Mouse (Mus musculus): ENCODE data around the gene Ascc2. TPM values are rescaled to one million over a fixed set of nuclear protein-coding genes. Genes with fewer than 3 reads are reported as not detected.

The Ascc2 gene
- polyA plus RNA-seq, 1 experiment from 2014 or later, result 33.0 TPM

GRCm38 (mm10) chr11:4674593-4674992 lies 37.0 kb downstream of the Ascc2 start:
- Histone ChIP-seq H3K9me3 (no peaks in the 10 kb centered on the region), H3K4me3 (replicated peaks) (no peak overlapping the region), H3K36me3 (peaks cover 13% of the 10 kb centered on the region; the same call in 1 of the 2 replicates), H3K27me3 (replicated peaks) (no peaks in the 10 kb centered on the region), H3K27ac (peak overlapping the region; percentile 40), H3K9ac (no peak overlapping the region), H3K4me1 (replicated peaks) (no peaks in the 10 kb centered on the region), H3K4me2 (replicated peaks) (no peak overlapping the region)
- 88% methylated on average over 1 of the region's 1 CpGs for WGBS
- ATAC-seq, result no peak

GRCm38 (mm10) chr11:4675126-4675562 lies 37.6 kb downstream of the Ascc2 start:
- no peak overlapping the region for H3K4me3 ChIP-seq (replicated peaks)
- H3K27ac ChIP-seq, result peak overlapping the region; percentile 40; the same call in 1 of the 2 replicates
- 68% methylated on average over 6 of the region's 6 CpGs for WGBS
- H3K4me1 ChIP-seq (replicated peaks), result no peaks in the 10 kb centered on the region
- H3K27me3 ChIP-seq (replicated peaks), result no peaks in the 10 kb centered on the region
- H3K9ac ChIP-seq, result no peak overlapping the region
- ATAC-seq, result peak; percentile 77
- H3K9me3 ChIP-seq, result no peaks in the 10 kb centered on the region
- no peak overlapping the region for H3K4me2 ChIP-seq (replicated peaks)
- peaks cover 13% of the 10 kb centered on the region; the same call in 1 of the 2 replicates for H3K36me3 ChIP-seq

GRCm38 (mm10) chr11:4675693-4676092 lies 38.1 kb downstream of the Ascc2 start:
- H3K4me3 ChIP-seq (replicated peaks), result no peak overlapping the region
- no peak for ATAC-seq
- H3K9ac ChIP-seq, result no peak overlapping the region
- no peaks in the 10 kb centered on the region for H3K9me3 ChIP-seq
- no peak overlapping the region for H3K27ac ChIP-seq
- WGBS, result 92% methylated on average over 6 of the region's 6 CpGs
- no peaks in the 10 kb centered on the region for H3K27me3 ChIP-seq (replicated peaks)
- no peaks in the 10 kb centered on the region for H3K4me1 ChIP-seq (replicated peaks)
- peaks cover 10% of the 10 kb centered on the region; the same call in 1 of the 2 replicates for H3K36me3 ChIP-seq
- H3K4me2 ChIP-seq (replicated peaks), result no peak overlapping the region

- H3K9me3 ChIP-seq, result no peaks in the 10 kb centered on the region
- no peak overlapping the region for H3K4me2 ChIP-seq (replicated peaks)
- no peak overlapping the region for H3K4me3 ChIP-seq (replicated peaks)
- no peaks in the 10 kb centered on the region for H3K4me1 ChIP-seq (replicated peaks)
- no peaks in the 10 kb centered on the region for H3K27me3 ChIP-seq (replicated peaks)
- H3K27ac ChIP-seq, result no peak overlapping the region
- no peak overlapping the region for H3K9ac ChIP-seq
- WGBS, result 86% methylated on average over 7 of the region's 7 CpGs
- H3K36me3 ChIP-seq, result peaks cover 18% of the 10 kb centered on the region; the same call in 1 of the 2 replicates
- ATAC-seq, result peak; percentile 67; the same call in 1 of the 2 replicates
These were observed 39.8 kb downstream of the Ascc2 start for GRCm38 (mm10) chr11:4677250-4677872.

GRCm38 (mm10) chr11:4678700-4679440 lies 41.3 kb downstream of the Ascc2 start:
- H3K4me2 ChIP-seq (replicated peaks), result no peak overlapping the region
- no peaks in the 10 kb centered on the region for H3K4me1 ChIP-seq (replicated peaks)
- no peaks in the 10 kb centered on the region for H3K27me3 ChIP-seq (replicated peaks)
- ATAC-seq, result no peak
- H3K27ac ChIP-seq, result no peak overlapping the region
- peaks cover 19% of the 10 kb centered on the region for H3K36me3 ChIP-seq
- H3K9me3 ChIP-seq, result no peaks in the 10 kb centered on the region
- no peak overlapping the region for H3K4me3 ChIP-seq (replicated peaks)
- H3K9ac ChIP-seq, result no peak overlapping the region
- WGBS, result 75% methylated on average over 13 of the region's 13 CpGs

GRCm38 (mm10) chr11:4679441-4679832 lies 41.9 kb downstream of the Ascc2 start:
- WGBS, result 90% methylated on average over 12 of the region's 12 CpGs
- no peaks in the 10 kb centered on the region for H3K4me1 ChIP-seq (replicated peaks)
- H3K27ac ChIP-seq, result no peak overlapping the region
- no peak overlapping the region for H3K4me2 ChIP-seq (replicated peaks)
- H3K4me3 ChIP-seq (replicated peaks), result no peak overlapping the region
- H3K36me3 ChIP-seq, result peaks cover 17% of the 10 kb centered on the region
- H3K27me3 ChIP-seq (replicated peaks), result no peaks in the 10 kb centered on the region
- ATAC-seq, result no peak
- H3K9me3 ChIP-seq, result no peaks in the 10 kb centered on the region
- no peak overlapping the region for H3K9ac ChIP-seq

GRCm38 (mm10) chr11:4680126-4680525 lies 42.6 kb downstream of the Ascc2 start:
- peaks cover 17% of the 10 kb centered on the region for H3K36me3 ChIP-seq
- no peak overlapping the region for H3K27ac ChIP-seq
- no peaks in the 10 kb centered on the region for H3K4me1 ChIP-seq (replicated peaks)
- H3K9me3 ChIP-seq, result no peaks in the 10 kb centered on the region
- H3K4me2 ChIP-seq (replicated peaks), result no peak overlapping the region
- WGBS, result 43% methylated on average over 3 of the region's 3 CpGs
- H3K27me3 ChIP-seq (replicated peaks), result no peaks in the 10 kb centered on the region
- no peak for ATAC-seq
- no peak overlapping the region for H3K9ac ChIP-seq
- no peak overlapping the region for H3K4me3 ChIP-seq (replicated peaks)

GRCm38 (mm10) chr11:4683516-4683915 lies 46.0 kb downstream of the Ascc2 start:
- H3K27me3 ChIP-seq (replicated peaks), result no peaks in the 10 kb centered on the region
- no peak overlapping the region for H3K27ac ChIP-seq
- no peak overlapping the region for H3K4me3 ChIP-seq (replicated peaks)
- no peak overlapping the region for H3K9ac ChIP-seq
- no peak overlapping the region for H3K4me2 ChIP-seq (replicated peaks)
- H3K4me1 ChIP-seq (replicated peaks), result no peaks in the 10 kb centered on the region
- ATAC-seq, result no peak
- 79% methylated on average over 6 of the region's 6 CpGs for WGBS
- H3K9me3 ChIP-seq, result no peaks in the 10 kb centered on the region
- peaks cover 17% of the 10 kb centered on the region for H3K36me3 ChIP-seq

- H3K4me3 ChIP-seq (replicated peaks), result no peak overlapping the region
- no peaks in the 10 kb centered on the region for H3K9me3 ChIP-seq
- peak overlapping the region; percentile 10; the same call in 1 of the 2 replicates for H3K9ac ChIP-seq
- H3K27me3 ChIP-seq (replicated peaks), result no peaks in the 10 kb centered on the region
- no peak overlapping the region for H3K27ac ChIP-seq
- no peak for ATAC-seq
- H3K4me1 ChIP-seq (replicated peaks), result no peaks in the 10 kb centered on the region
- WGBS, result 38% methylated on average over 6 of the region's 6 CpGs
- H3K36me3 ChIP-seq, result peaks cover 17% of the 10 kb centered on the region
- H3K4me2 ChIP-seq (replicated peaks), result no peak overlapping the region
These were observed 46.6 kb downstream of the Ascc2 start for GRCm38 (mm10) chr11:4684186-4684585.

GRCm38 (mm10) chr11:4685071-4685470 lies 47.5 kb downstream of the Ascc2 start:
- WGBS, result 78% methylated on average over 4 of the region's 4 CpGs
- no peaks in the 10 kb centered on the region for H3K4me1 ChIP-seq (replicated peaks)
- ATAC-seq, result no peak

GRCm38 (mm10) chr11:4685510-4685909 lies 48.0 kb downstream of the Ascc2 start:
- Histone ChIP-seq H3K9ac (no peak overlapping the region), H3K27me3 (replicated peaks) (no peaks in the 10 kb centered on the region), H3K4me2 (replicated peaks) (no peak overlapping the region), H3K27ac (no peak overlapping the region), H3K9me3 (no peaks in the 10 kb centered on the region), H3K4me3 (replicated peaks) (no peak overlapping the region), H3K4me1 (replicated peaks) (no peaks in the 10 kb centered on the region), H3K36me3 (peaks cover 17% of the 10 kb centered on the region)
- WGBS, result 76% methylated on average over 5 of the region's 5 CpGs
- no peak for ATAC-seq

More at GRCm38 (mm10) chr11:4685071-4685470, 47.5 kb downstream of the Ascc2 start:
- no peak overlapping the region for H3K27ac ChIP-seq
- no peak overlapping the region for H3K9ac ChIP-seq
- no peaks in the 10 kb centered on the region for H3K27me3 ChIP-seq (replicated peaks)
- H3K9me3 ChIP-seq, result no peaks in the 10 kb centered on the region
- no peak overlapping the region for H3K4me2 ChIP-seq (replicated peaks)
- H3K4me3 ChIP-seq (replicated peaks), result no peak overlapping the region
- H3K36me3 ChIP-seq, result peaks cover 17% of the 10 kb centered on the region

- Histone ChIP-seq H3K4me2 (replicated peaks) (no peak overlapping the region), H3K27me3 (replicated peaks) (no peaks in the 10 kb centered on the region), H3K9me3 (no peaks in the 10 kb centered on the region), H3K9ac (no peak overlapping the region), H3K4me3 (replicated peaks) (no peak overlapping the region), H3K36me3 (peaks cover 9% of the 10 kb centered on the region), H3K4me1 (replicated peaks) (no peaks in the 10 kb centered on the region), H3K27ac (no peak overlapping the region)
- ATAC-seq, result no peak
- 67% methylated on average over 3 of the region's 3 CpGs for WGBS
These were observed 49.5 kb downstream of the Ascc2 start for GRCm38 (mm10) chr11:4687027-4687426.
